In genomic region chr5:120515451-120515850, GRCm38 (mm10) we compare ENCODE assay signal across 12 mouse cellular contexts. TPM values are rescaled to one million over a fixed set of nuclear protein-coding genes. Genes with fewer than 3 reads are reported as not detected.
DNase-seq lines count a peak whose midpoint lies in the region; ATAC-seq and TF ChIP-seq lines count a peak whose summit lies in the region.
"Had no signal": no experiment of that assay in that cellular context is flagged by ENCODE, and none has a peak within 500 bp of the region (broad histone marks: within the 10 kb centered on the region; RNA-seq: fewer than 3 reads in every experiment).

No protein-coding gene starts in this region.

- H3K4me1 ChIP-seq in forebrain, embryonic 13.5 days: peaks cover 29% of the 10 kb centered on the region
- peaks cover 21% of the 10 kb centered on the region for H3K4me1 ChIP-seq in forebrain, embryonic 15.5 days
- H3K4me1 ChIP-seq in kidney, postnatal 0 days (replicated peaks; ENCODE audit: insufficient read depth, low read length): peaks cover 28% of the 10 kb centered on the region
- peaks cover 45% of the 10 kb centered on the region for H3K4me1 ChIP-seq in intestine, embryonic 15.5 days (replicated peaks)

- no peak for DNase-seq in kidney, postnatal 0 days (ENCODE audit: low spot score)
- no peak for DNase-seq in kidney, postnatal 14 days
- DNase-seq in 3T3-L1 (ENCODE audit: low read depth, low spot score): peak; percentile 36
- DNase-seq in spleen, postnatal 4 days (ENCODE audit: low spot score in 2 of 2): no peak
- DNase-seq: cerebellum, adult 8-10 months had no signal

- H3K9ac ChIP-seq in forebrain, embryonic 13.5 days: no peak overlapping the region
- H3K9ac ChIP-seq in forebrain, embryonic 15.5 days (replicated peaks): no peak overlapping the region
- H3K9ac ChIP-seq in kidney, postnatal 0 days (ENCODE audit: low read depth, low read length): no peak overlapping the region
- no peak overlapping the region for H3K9ac ChIP-seq in intestine, embryonic 15.5 days
- H3K9ac ChIP-seq: heart, embryonic 15.5 days; limb, embryonic 13.5 days had no signal

- peaks cover 12% of the 10 kb centered on the region; the same call in 1 of the 2 replicates for H3K27me3 ChIP-seq in forebrain, embryonic 13.5 days
- no peaks in the 10 kb centered on the region; the same call in 1 of the 2 replicates for H3K27me3 ChIP-seq in forebrain, embryonic 15.5 days
- H3K27me3 ChIP-seq in kidney, postnatal 0 days (ENCODE audit: insufficient read depth, low read length): no peaks in the 10 kb centered on the region
- no peaks in the 10 kb centered on the region for H3K27me3 ChIP-seq in intestine, embryonic 15.5 days (replicated peaks)

- ATAC-seq in forebrain, embryonic 13.5 days: no peak
- ATAC-seq in forebrain, embryonic 15.5 days (replicated peaks): no peak
- no peak for ATAC-seq in kidney, postnatal 0 days (replicated peaks; ENCODE audit: low FRiP score, low read depth)
- no peak for ATAC-seq in intestine, embryonic 15.5 days
- ATAC-seq in erythroblast, adult 5-6 weeks (replicated peaks; ENCODE audit: low FRiP score, poor library complexity, severe bottlenecking): no peak

- H3K36me3 ChIP-seq in forebrain, embryonic 13.5 days (ENCODE audit: poor library complexity, severe bottlenecking): no peaks in the 10 kb centered on the region
- H3K36me3 ChIP-seq in forebrain, embryonic 15.5 days: no peaks in the 10 kb centered on the region
- no peaks in the 10 kb centered on the region for H3K36me3 ChIP-seq in kidney, postnatal 0 days (ENCODE audit: insufficient read depth, low read length)
- no peaks in the 10 kb centered on the region for H3K36me3 ChIP-seq in intestine, embryonic 15.5 days
- H3K36me3 ChIP-seq: heart, embryonic 15.5 days; limb, embryonic 13.5 days had no signal

- peak overlapping the region; percentile 57 for H3K27ac ChIP-seq in forebrain, embryonic 13.5 days
- H3K27ac ChIP-seq in forebrain, embryonic 15.5 days (replicated peaks): no peak overlapping the region
- peak overlapping the region; percentile 55 for H3K27ac ChIP-seq in kidney, postnatal 0 days
- peak overlapping the region; percentile 41; the same call in 1 of the 2 replicates for H3K27ac ChIP-seq in intestine, embryonic 15.5 days
- H3K27ac ChIP-seq: heart, embryonic 15.5 days had no signal

- no peaks in the 10 kb centered on the region for H3K9me3 ChIP-seq in forebrain, embryonic 13.5 days (replicated peaks)
- H3K9me3 ChIP-seq in forebrain, embryonic 15.5 days: no peaks in the 10 kb centered on the region
- no peaks in the 10 kb centered on the region for H3K9me3 ChIP-seq in kidney, postnatal 0 days (replicated peaks; ENCODE audit: low read length)
- H3K9me3 ChIP-seq in intestine, embryonic 15.5 days: no peaks in the 10 kb centered on the region
- H3K9me3 ChIP-seq: heart, embryonic 15.5 days; limb, embryonic 13.5 days had no signal

- TF ChIP-seq CTCF in kidney, postnatal 0 days (IDR thresholded peaks at IDR 0.05; ENCODE audit: low read depth): no peak; the same call in 1 of the 2 replicates

- WGBS in forebrain, embryonic 13.5 days: 73% methylated on average over 7 of the region's 7 CpGs
- WGBS in forebrain, embryonic 15.5 days: 71% methylated on average over 7 of the region's 7 CpGs
- whole genome bisulfite sequencing in kidney, postnatal 0 days: 76% methylated on average over 7 of the region's 7 CpGs
- WGBS in intestine, embryonic 15.5 days: 79% methylated on average over 7 of the region's 7 CpGs

- H3K4me3 ChIP-seq in forebrain, embryonic 13.5 days: no peak overlapping the region
- H3K4me3 ChIP-seq in forebrain, embryonic 15.5 days: no peak overlapping the region
- no peak overlapping the region for H3K4me3 ChIP-seq in kidney, postnatal 0 days (replicated peaks; ENCODE audit: low read depth, low read length)
- H3K4me3 ChIP-seq in intestine, embryonic 15.5 days (replicated peaks): no peak overlapping the region
- H3K4me3 ChIP-seq: heart, embryonic 15.5 days; limb, embryonic 13.5 days had no signal

- H3K4me2 ChIP-seq in forebrain, embryonic 13.5 days: no peak overlapping the region
- no peak overlapping the region for H3K4me2 ChIP-seq in forebrain, embryonic 15.5 days (replicated peaks)
- no peak overlapping the region for H3K4me2 ChIP-seq in kidney, postnatal 0 days (ENCODE audit: low read length)
- no peak overlapping the region for H3K4me2 ChIP-seq in intestine, embryonic 15.5 days (replicated peaks)
- H3K4me2 ChIP-seq: heart, embryonic 15.5 days; limb, embryonic 13.5 days had no signal

RNA-seq across cellular contexts. Expression of gene Slc8b1, which starts 4.5 kb away (rescaled TPM):
- polyA plus RNA-seq in forebrain, embryonic 13.5 days (2015; fragmentation: Nextera tagmentation; extraction: Ambion mirVana): 2.1 and 2.5 TPM in 2 replicates
- 2.2 and 2.4 TPM in 2 replicates for polyA plus RNA-seq in forebrain, embryonic 15.5 days (2015; fragmentation: Nextera tagmentation; extraction: Ambion mirVana)
- 9.5 and 9.8 TPM in 2 replicates for polyA plus RNA-seq in kidney, postnatal 0 days (2015; fragmentation: Nextera tagmentation; extraction: Ambion mirVana)
- polyA plus RNA-seq in intestine, embryonic 15.5 days (2015; fragmentation: Nextera tagmentation; extraction: Ambion mirVana): 6.2 and 6.6 TPM in 2 replicates
- total RNA-seq in erythroblast, adult 5-6 weeks (2015; ENCODE audit: low replicate concordance): 14.2 and 17.1 TPM in 2 replicates
- 6.1 and 8.4 TPM in 2 replicates for total RNA-seq in erythroblast, adult 5-6 weeks (2017; ENCODE audit: low replicate concordance)

RNA-seq across cellular contexts. Expression of gene Plbd2, which starts 12.0 kb away (rescaled TPM):
- polyA plus RNA-seq in forebrain, embryonic 13.5 days (2015; fragmentation: Nextera tagmentation; extraction: Ambion mirVana): 22.8 and 22.9 TPM in 2 replicates
- polyA plus RNA-seq in forebrain, embryonic 15.5 days (2015; fragmentation: Nextera tagmentation; extraction: Ambion mirVana): 24.0 and 25.6 TPM in 2 replicates
- 73.7 and 78.2 TPM in 2 replicates for polyA plus RNA-seq in kidney, postnatal 0 days (2015; fragmentation: Nextera tagmentation; extraction: Ambion mirVana)
- 49.8 and 50.2 TPM in 2 replicates for polyA plus RNA-seq in intestine, embryonic 15.5 days (2015; fragmentation: Nextera tagmentation; extraction: Ambion mirVana)
- 1.7 and 7.7 TPM in 2 replicates for total RNA-seq in erythroblast, adult 5-6 weeks (2015; ENCODE audit: low replicate concordance)
- total RNA-seq in erythroblast, adult 5-6 weeks (2017; ENCODE audit: low replicate concordance): 1.4 and 3.8 TPM in 2 replicates

RNA-seq across cellular contexts. Expression of gene Sds, which starts 39.1 kb away (rescaled TPM):
- polyA plus RNA-seq in forebrain, embryonic 13.5 days (2015; fragmentation: Nextera tagmentation; extraction: Ambion mirVana): not detected in 2 replicates
- polyA plus RNA-seq in forebrain, embryonic 15.5 days (2015; fragmentation: Nextera tagmentation; extraction: Ambion mirVana): not detected in 2 replicates
- polyA plus RNA-seq in kidney, postnatal 0 days (2015; fragmentation: Nextera tagmentation; extraction: Ambion mirVana): not detected in 2 replicates
- polyA plus RNA-seq in intestine, embryonic 15.5 days (2015; fragmentation: Nextera tagmentation; extraction: Ambion mirVana): not detected in 2 replicates
- not detected in 2 replicates for total RNA-seq in erythroblast, adult 5-6 weeks (2015; ENCODE audit: low replicate concordance)
- total RNA-seq in erythroblast, adult 5-6 weeks (2017; ENCODE audit: low replicate concordance): not detected in 2 replicates
- polyA plus RNA-seq: heart, embryonic 15.5 days; limb, embryonic 13.5 days; neural tube, embryonic 11.5 days had no signal

RNA-seq across cellular contexts. Expression of gene Sdsl, which starts 42.8 kb away (rescaled TPM):
- 4.8 and 5.1 TPM in 2 replicates for polyA plus RNA-seq in forebrain, embryonic 13.5 days (2015; fragmentation: Nextera tagmentation; extraction: Ambion mirVana)
- polyA plus RNA-seq in forebrain, embryonic 15.5 days (2015; fragmentation: Nextera tagmentation; extraction: Ambion mirVana): 2.3 and 2.6 TPM in 2 replicates
- 12.0 and 13.3 TPM in 2 replicates for polyA plus RNA-seq in kidney, postnatal 0 days (2015; fragmentation: Nextera tagmentation; extraction: Ambion mirVana)
- polyA plus RNA-seq in intestine, embryonic 15.5 days (2015; fragmentation: Nextera tagmentation; extraction: Ambion mirVana): 14.0 and 18.0 TPM in 2 replicates
- total RNA-seq in erythroblast, adult 5-6 weeks (2015; ENCODE audit: low replicate concordance): not detected in 2 replicates
- total RNA-seq in erythroblast, adult 5-6 weeks (2017; ENCODE audit: low replicate concordance): 3.4 and 3.9 TPM in 2 replicates
